Mouse (Mus musculus) cerebellum, adult 2 months (tissue): ENCODE measurements at regions not wholly inside any gene's neighbourhood (a gene's known extent, or its start where the extent isn't known, plus 50 kb on each side); places are given as distances from the start of the nearest gene placed in this dataset.

Experiments used
- CTCF ChIP-seq: fragments of 200-500 bp; IDR thresholded peaks from 2 replicates; pipeline ENCODE4 v1.5.1; 2011; ENCODE audit warnings: low read depth, mild to moderate bottlenecking, control low read depth, low read length, moderate library complexity, borderline replicate concordance; ENCODE audit not compliant: insufficient read depth
- POLR2A ChIP-seq: fragments of 200-500 bp; IDR thresholded peaks from 2 replicates; pipeline ENCODE4 v1.6.1; 2011; ENCODE audit warnings: low read length, control low read depth, borderline replicate concordance; ENCODE audit not compliant: insufficient read depth

DNA sequence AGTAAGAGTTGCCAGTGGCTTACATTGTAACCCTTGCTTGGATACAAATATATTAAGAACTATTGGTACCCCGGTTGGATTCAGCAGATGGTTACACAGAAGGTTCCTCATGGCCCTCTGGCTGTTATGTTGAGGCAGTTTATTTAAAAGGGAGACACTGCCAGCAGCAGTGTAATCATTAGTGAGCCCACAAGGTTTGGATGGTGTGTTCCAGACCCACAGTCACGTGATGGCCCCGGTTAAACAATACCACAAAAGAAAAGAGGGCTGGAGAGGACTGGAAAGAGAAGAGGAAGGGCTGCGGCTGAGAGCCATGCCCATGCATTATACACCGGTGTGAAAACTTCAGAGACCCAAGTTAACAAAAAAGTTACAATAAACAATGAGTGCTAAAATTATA lies 392.4 kb upstream of the Pmfbp1 start:
- TF ChIP-seq CTCF = no peak
- TF ChIP-seq POLR2A = no peak
